Mouse (Mus musculus) monocyte, adult 2 months (primary cell): Measurements from ENCODE around the gene Lypd9.
"Not testable (repeated sequence)": the region's sequence is repeated elsewhere in the genome, so short reads cannot be mapped to it uniquely, and the experiment has no call there.

Source experiments
- DNase-seq, 2 experiments: peaks; one replicate each; pipeline ENCODE4 v3.0.0; 2022; ENCODE audit warnings: low spot score in 2 of 2, low read depth in 1 of 2

Lypd9 gene

GRCm38 (mm10) chr11:58452759-58453158 lies at the start of gene Lypd9:
Gene Lypd9 (minus strand): TSS chr11:58452923.
- DNase-seq = no peak

GRCm38 (mm10) chr11:58502472-58502871 lies 49.7 kb upstream of the Lypd9 start, which contains the start of gene Olfr331:
Gene Olfr331 (minus strand): TSS chr11:58502572.
- DNase-seq = not testable (repeated sequence)

- DNase-seq = no peak
Observed at GRCm38 (mm10) chr11:58499290-58499689, 46.6 kb upstream of the Lypd9 start.

DNA sequence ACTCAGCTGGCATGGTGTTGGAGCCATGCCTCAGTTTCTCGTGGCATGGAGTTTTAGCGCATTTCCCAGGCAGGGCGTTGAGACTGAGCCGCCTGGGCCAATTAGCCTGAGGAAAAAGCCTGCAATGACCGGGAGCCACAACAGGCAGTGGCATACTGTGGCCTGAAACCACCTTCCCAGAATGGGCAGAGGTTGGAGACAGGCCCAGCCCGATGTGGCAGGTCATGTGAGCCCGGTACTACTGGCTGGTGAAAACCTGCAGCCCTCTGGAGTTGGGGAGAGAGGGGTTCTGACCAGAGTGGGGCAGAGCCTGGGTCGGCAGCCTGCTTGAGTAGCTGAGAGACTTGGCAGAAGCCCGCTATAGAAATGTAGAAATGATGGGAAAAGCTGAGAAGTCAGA lies 46.0 kb upstream of the Lypd9 start:
- no peak for DNase-seq

DNA sequence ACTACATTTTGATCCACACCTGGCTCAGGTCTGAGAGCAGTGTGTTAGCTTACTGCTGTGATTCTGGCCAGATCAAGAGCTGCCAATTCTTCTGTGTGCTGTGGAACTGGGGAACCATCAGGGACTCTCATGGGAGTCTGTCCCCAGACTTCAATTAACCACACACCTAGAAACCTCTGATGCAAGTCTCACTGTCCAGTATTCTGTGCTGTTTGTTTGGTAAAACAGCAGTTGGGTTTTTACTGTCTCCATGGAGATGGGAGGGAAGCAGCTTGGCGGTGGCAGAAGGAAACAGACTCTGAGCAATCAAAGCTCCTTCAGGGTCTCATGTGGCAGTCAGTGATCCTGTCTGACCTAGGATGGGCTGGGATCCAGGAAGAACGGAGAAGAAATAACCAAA lies 39.7 kb upstream of the Lypd9 start, which contains the start of gene Olfr332:
TSS of gene Olfr332 (minus strand) at position 101 of the 400 bp plus-strand sequence.
- DNase-seq = no peak

DNA sequence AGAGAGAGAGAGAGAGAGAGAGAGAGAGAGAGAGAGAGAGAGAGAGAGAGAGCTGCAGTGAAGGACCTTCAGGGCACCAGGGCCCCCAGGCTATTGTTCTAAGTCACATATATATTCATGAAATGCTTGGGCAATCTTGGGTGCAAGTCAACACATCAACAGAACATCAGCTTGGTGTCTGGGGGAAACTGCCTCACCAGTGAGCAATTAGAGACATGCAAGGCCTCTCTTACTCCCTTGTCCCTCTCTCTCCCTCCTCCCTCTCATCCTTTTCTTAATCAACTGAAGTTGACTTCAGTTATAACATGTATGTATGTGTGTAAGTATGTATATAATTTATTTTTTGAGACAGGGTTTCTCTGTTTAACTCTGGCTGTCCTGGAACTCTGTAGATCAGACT lies 9.4 kb upstream of the Lypd9 start, which contains the start of gene Olfr30:
TSS of gene Olfr30 (minus strand) at position 101 of the 400 bp plus-strand sequence.
- no peak for DNase-seq

DNA sequence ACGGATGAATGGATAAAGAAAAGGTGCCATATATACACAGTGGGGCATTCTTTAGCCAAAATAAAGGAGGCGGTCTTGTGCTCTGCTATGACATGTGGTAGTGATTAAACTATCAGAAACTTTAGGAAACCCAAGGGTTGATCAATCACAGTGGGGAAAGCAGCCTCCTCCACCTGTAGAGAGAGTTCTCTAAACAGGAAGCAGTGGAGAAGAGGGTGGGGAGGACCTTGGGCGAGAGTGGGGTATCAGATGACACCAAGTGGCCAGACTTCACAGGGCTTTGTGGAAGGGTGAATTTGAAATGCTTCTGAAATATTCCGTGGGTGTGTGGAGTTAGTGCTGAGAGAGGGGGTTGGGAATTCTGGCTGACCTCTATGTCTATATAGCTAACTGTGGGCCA lies 869 bp upstream of the Lypd9 start:
- no peak for DNase-seq

DNA sequence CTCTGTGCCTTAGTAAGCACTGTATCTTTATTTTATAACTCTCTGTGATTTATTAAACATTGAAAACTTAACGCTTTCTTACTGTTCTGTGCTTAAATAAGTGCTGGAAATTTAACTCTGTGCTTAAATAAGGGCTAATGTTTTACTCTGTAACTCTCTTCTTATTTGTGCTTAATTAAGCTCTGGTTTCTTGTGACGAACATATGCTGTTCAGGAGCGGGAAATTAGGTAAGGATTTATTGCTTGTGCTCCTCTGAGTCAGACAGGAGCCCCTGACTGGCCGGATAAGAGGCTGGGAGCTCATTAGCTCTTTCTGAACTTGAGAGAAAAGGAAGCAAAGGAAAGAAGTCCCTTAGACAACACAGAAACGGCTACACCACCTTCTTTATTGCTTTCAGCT lies 14.9 kb downstream of the Lypd9 start:
- DNase-seq = no peak

DNA sequence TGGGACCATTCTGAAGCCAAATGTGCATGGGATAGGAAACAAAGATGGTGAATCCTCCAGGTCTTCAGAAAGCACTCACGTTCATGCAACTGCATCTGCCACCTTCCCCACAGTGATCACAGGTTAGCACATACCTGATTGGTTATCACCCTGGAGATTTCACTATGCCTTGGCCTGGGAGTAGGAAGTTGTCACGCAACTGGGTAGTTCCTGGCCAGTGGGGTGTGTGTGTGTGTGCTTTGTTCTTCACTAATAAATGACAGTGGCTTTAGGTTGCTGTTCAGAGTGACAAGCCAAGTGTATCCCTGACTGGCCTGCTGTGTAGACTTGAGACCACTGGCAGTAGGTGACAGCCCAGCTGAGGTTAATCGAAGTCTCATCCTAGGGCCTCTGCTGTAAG lies 20.5 kb downstream of the Lypd9 start, which contains the start of gene Gm12253:
TSS of gene Gm12253 (plus strand) at position 301 of the 400 bp plus-strand sequence.
- DNase-seq = no peak

GRCm38 (mm10) chr11:58420815-58421214 lies 31.9 kb downstream of the Lypd9 start, which contains the start of gene 1810065E05Rik:
Gene 1810065E05Rik (plus strand): TSS chr11:58421111.
- no peak for DNase-seq

DNA sequence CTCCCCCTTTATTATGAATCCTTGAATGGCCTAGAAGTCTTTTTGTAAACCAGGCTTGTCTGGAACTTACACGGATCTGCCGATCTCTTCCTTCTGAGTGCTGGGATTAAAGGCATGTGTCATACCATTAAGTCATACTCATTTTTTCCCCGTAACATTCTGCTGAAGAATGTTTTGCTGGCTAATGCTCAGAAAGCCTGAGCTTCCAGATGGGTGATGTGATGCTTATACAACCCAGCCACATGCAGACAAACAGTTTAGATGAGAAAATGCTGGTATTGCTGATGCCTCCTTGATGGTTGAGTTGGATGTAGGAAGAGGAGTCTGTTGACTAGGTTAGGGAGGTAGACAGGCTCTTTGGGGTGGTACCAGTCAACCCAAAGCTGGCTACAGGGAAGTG lies 34.4 kb downstream of the Lypd9 start:
- no peak for DNase-seq

- DNase-seq = no peak
Observed at GRCm38 (mm10) chr11:58408066-58408465, 44.7 kb downstream of the Lypd9 start.

DNA sequence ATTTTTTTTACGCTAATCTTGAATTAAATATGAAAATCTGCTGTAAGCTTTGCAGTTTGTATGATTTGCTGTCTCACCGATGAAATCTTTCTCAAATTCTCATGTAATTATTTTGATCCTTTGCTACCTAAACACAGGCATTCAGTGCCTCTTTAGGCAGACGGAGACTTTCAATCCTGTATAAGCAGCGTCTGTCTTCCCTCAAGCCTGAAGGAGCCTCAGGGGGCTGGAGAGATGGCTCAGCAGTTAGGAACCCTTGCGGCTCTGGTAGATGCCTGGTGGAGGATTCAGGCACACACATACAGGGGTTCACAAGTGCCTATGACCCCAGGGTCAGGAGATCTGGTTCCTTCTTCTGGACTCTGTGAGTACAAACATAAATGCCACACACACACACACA lies 52.1 kb downstream of the Lypd9 start:
- no peak for DNase-seq

- no peak for DNase-seq
Observed at GRCm38 (mm10) chr11:58399985-58400645, 52.6 kb downstream of the Lypd9 start.
